ENCODE assay signal across 18 mouse cellular contexts in the genomic region with DNA sequence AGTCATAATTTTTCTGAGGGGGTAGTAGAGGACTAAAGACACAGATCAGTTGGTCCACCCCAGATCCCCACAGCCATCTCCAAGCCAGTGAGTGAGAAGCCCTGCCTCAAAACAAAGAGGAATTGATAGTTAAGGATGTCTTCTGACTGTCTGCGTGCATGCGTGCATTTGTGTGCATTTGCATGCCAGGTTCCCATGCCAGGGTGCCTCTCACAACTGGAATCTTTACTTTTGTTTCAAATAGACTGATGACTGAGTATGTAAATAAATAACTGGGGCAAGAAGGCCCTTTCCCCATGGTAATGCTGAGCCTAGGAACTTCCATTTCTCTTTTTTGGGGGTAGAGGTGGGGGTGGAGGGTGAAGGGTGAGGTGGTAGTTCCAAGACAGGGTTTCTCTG. TPM values are rescaled to one million over a fixed set of nuclear protein-coding genes. Genes with fewer than 3 reads are reported as not detected.
DNase-seq lines count a peak whose midpoint lies in the region; ATAC-seq lines count a peak whose summit lies in the region.
"Had no signal": no experiment of that assay in that cellular context is flagged by ENCODE, and none has a peak within 500 bp of the region (broad histone marks: within the 10 kb centered on the region; RNA-seq: fewer than 3 reads in every experiment).

No protein-coding gene starts in this region.

- no peak overlapping the region for H3K4me3 ChIP-seq in heart, embryonic 15.5 days
- H3K4me3 ChIP-seq in liver, embryonic 12.5 days = no peak overlapping the region
- H3K4me3 ChIP-seq in liver, embryonic 11.5 days (ENCODE audit: low read depth, low read length) = no peak overlapping the region
- H3K4me3 ChIP-seq in limb, embryonic 15.5 days = no peak overlapping the region
- H3K4me3 ChIP-seq: embryonic facial prominence, embryonic 15.5 days; forebrain, embryonic 13.5 days; heart, adult 2 months; midbrain, embryonic 12.5 days had no signal

- no peak for DNase-seq in heart, adult 18-20 months
- no peak for DNase-seq in liver, embryonic 11.5 days (ENCODE audit: low spot score)
- peak; percentile 18 for DNase-seq in A20 (ENCODE audit: low read depth, low spot score)
- no peak for DNase-seq in frontal cortex, postnatal 14 days (ENCODE audit: low spot score in 2 of 2)
- DNase-seq in testis, postnatal 14 days (ENCODE audit: low spot score) = no peak
- DNase-seq: cerebellum, adult 11-12 months; cerebellum, postnatal 36 days; kidney, postnatal 14 days; liver; lung, postnatal 14 days had no signal

- no peak overlapping the region for H3K4me2 ChIP-seq in heart, embryonic 15.5 days
- H3K4me2 ChIP-seq in liver, embryonic 12.5 days = no peak overlapping the region
- no peak overlapping the region for H3K4me2 ChIP-seq in liver, embryonic 11.5 days
- H3K4me2 ChIP-seq in limb, embryonic 15.5 days = no peak overlapping the region
- H3K4me2 ChIP-seq: embryonic facial prominence, embryonic 15.5 days; forebrain, embryonic 13.5 days; midbrain, embryonic 12.5 days had no signal

- peaks cover 73% of the 10 kb centered on the region for H3K4me1 ChIP-seq in heart, embryonic 15.5 days (replicated peaks)
- H3K4me1 ChIP-seq in liver, embryonic 12.5 days = peaks cover 53% of the 10 kb centered on the region
- peaks cover 37% of the 10 kb centered on the region for H3K4me1 ChIP-seq in liver, embryonic 11.5 days (replicated peaks; ENCODE audit: control insufficient read depth, insufficient read depth, low read length)
- H3K4me1 ChIP-seq in limb, embryonic 15.5 days = peaks cover 71% of the 10 kb centered on the region

- 0 out of 2 replicates have a peak overlapping the region, but pooled peaks have one; percentile 42 for H3K27ac ChIP-seq in heart, embryonic 15.5 days
- H3K27ac ChIP-seq in liver, embryonic 12.5 days = 0 out of 2 replicates have a peak overlapping the region, but pooled peaks have one; percentile 0
- H3K27ac ChIP-seq in liver, embryonic 11.5 days (ENCODE audit: low read depth, low read length) = no peak overlapping the region
- peak overlapping the region; percentile 69; the same call in 1 of the 2 replicates for H3K27ac ChIP-seq in limb, embryonic 15.5 days
- H3K27ac ChIP-seq: heart, adult 2 months; hindbrain, postnatal 0 days; midbrain, embryonic 12.5 days had no signal

- H3K9ac ChIP-seq in heart, embryonic 15.5 days = no peak overlapping the region
- H3K9ac ChIP-seq in liver, embryonic 12.5 days = no peak overlapping the region
- no peak overlapping the region for H3K9ac ChIP-seq in liver, embryonic 11.5 days (ENCODE audit: low read depth, low read length)
- H3K9ac ChIP-seq in limb, embryonic 15.5 days = no peak overlapping the region
- H3K9ac ChIP-seq: embryonic facial prominence, embryonic 15.5 days; forebrain, embryonic 13.5 days; midbrain, embryonic 12.5 days had no signal

- H3K27me3 ChIP-seq in heart, embryonic 15.5 days = no peaks in the 10 kb centered on the region
- no peaks in the 10 kb centered on the region for H3K27me3 ChIP-seq in liver, embryonic 12.5 days (replicated peaks)
- no peaks in the 10 kb centered on the region for H3K27me3 ChIP-seq in liver, embryonic 11.5 days (replicated peaks; ENCODE audit: control insufficient read depth, insufficient read depth, low read length)
- no peaks in the 10 kb centered on the region for H3K27me3 ChIP-seq in limb, embryonic 15.5 days
- H3K27me3 ChIP-seq: embryonic facial prominence, embryonic 15.5 days; forebrain, embryonic 13.5 days; midbrain, embryonic 12.5 days had no signal

- no peaks in the 10 kb centered on the region for H3K9me3 ChIP-seq in heart, embryonic 15.5 days (replicated peaks)
- no peaks in the 10 kb centered on the region for H3K9me3 ChIP-seq in liver, embryonic 12.5 days (replicated peaks)
- no peaks in the 10 kb centered on the region for H3K9me3 ChIP-seq in liver, embryonic 11.5 days (ENCODE audit: control insufficient read depth, low read length)
- no peaks in the 10 kb centered on the region for H3K9me3 ChIP-seq in limb, embryonic 15.5 days
- H3K9me3 ChIP-seq: embryonic facial prominence, embryonic 15.5 days; forebrain, embryonic 13.5 days; midbrain, embryonic 12.5 days had no signal

- WGBS in heart, embryonic 15.5 days = 91% methylated on average over 2 of the region's 2 CpGs
- 86% methylated on average over 2 of the region's 2 CpGs for WGBS in liver, embryonic 12.5 days (ENCODE audit: insufficient replicate concordance)
- WGBS in liver, embryonic 11.5 days = 86% methylated on average over 2 of the region's 2 CpGs
- WGBS in limb, embryonic 15.5 days = 93% methylated on average over 2 of the region's 2 CpGs

- no peak for ATAC-seq in heart, embryonic 15.5 days (replicated peaks; ENCODE audit: insufficient number of reproducible peaks, insufficient read depth, low FRiP score, low read depth)
- no peak for ATAC-seq in liver, embryonic 12.5 days
- no peak for ATAC-seq in liver, embryonic 11.5 days (replicated peaks; ENCODE audit: low FRiP score)
- ATAC-seq in limb, embryonic 15.5 days (ENCODE audit: insufficient number of reproducible peaks, low FRiP score, low TSS enrichment, low read depth) = no peak
- ATAC-seq: forebrain, embryonic 13.5 days; hindbrain, postnatal 0 days had no signal

- H3K36me3 ChIP-seq in heart, embryonic 15.5 days = peaks cover 3% of the 10 kb centered on the region; the same call in 1 of the 2 replicates
- H3K36me3 ChIP-seq in liver, embryonic 12.5 days = peaks cover 25% of the 10 kb centered on the region
- peaks cover 2% of the 10 kb centered on the region; the same call in 1 of the 2 replicates for H3K36me3 ChIP-seq in liver, embryonic 11.5 days (ENCODE audit: control insufficient read depth, insufficient read depth, low read length)
- H3K36me3 ChIP-seq in limb, embryonic 15.5 days = 0 out of 2 replicates have a peak, but pooled peaks cover 9% of the 10 kb centered on the region
- H3K36me3 ChIP-seq: embryonic facial prominence, embryonic 15.5 days had no signal

RNA-seq across cellular contexts. Expression of a gene that starts 41.8 kb away (rescaled TPM):
- 26.2 and 37.5 TPM in 2 replicates for polyA plus RNA-seq in heart, embryonic 15.5 days (2015; fragmentation: Nextera tagmentation; extraction: Ambion mirVana)
- total RNA-seq in heart, adult 18-20 months (2021) = 10 to 100 TPM; 11.5 to 12.7 TPM
- 12.1 and 14.8 TPM in 2 replicates for polyA plus RNA-seq in liver, embryonic 12.5 days (2016; fragmentation: Nextera tagmentation; extraction: Ambion mirVana)
- polyA plus RNA-seq in liver, embryonic 11.5 days (2014; fragmentation: Nextera tagmentation; extraction: Ambion mirVana) = 22.0 and 22.8 TPM in 2 replicates
- polyA plus RNA-seq in limb, embryonic 15.5 days (2015; fragmentation: Nextera tagmentation; extraction: Ambion mirVana) = 57.1 and 59.5 TPM in 2 replicates
